Mouse (Mus musculus): ENCODE measurements at regions not wholly inside any gene's neighbourhood (a gene's known extent, or its start where the extent isn't known, plus 50 kb on each side); places are given as distances from the start of the nearest gene placed in this dataset.
A peak's percentile ranks its signal among the peaks of the same experiment; 100 is the strongest.

DNA sequence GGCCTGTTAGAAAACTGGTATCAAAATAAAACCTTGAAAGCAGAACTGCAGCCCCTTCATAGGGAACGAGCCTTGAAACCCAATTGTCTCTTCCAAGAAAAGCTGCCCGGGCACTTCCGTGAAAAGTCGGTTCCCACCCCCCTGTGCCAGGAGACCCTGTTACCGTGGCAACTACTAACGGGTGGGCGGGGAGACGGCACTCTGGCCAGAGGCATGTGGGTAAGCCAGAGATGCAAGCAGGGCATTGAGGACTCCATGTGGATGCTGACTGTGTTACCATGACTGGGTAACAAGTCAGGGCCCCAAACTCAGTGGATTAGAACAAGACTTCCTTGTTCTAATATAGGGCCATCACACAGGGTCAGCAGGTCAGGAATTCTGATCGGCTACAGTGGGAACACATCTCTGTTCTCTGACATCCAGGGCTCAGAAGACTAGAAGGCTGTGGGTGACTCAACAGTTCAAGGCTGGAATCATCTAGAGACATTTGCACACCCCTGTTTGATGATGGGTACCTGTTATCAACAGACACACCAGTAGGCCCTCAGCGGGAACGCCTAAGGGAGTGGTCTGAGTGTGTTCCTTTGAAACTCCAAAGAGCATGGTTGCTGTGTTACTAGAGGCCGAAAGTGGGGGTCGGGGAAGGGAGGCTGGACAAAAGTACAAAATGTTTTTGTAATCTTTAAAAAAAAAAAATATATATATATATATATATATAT lies 236.9 kb upstream of the Sdk2 start:
- Histone ChIP-seq H3K36me3 (ENCODE audit: control insufficient read depth, insufficient read depth, low read length) (no peaks in the 10 kb centered on the region), H3K4me1 (ENCODE audit: control insufficient read depth, insufficient read depth, low read length) (no peaks in the 10 kb centered on the region; the same call in 1 of the 2 replicates), H3K27me3 (ENCODE audit: control insufficient read depth, insufficient read depth, low read length) (no peaks in the 10 kb centered on the region), H3K4me3 (ENCODE audit: control insufficient read depth, low read depth, low read length) (peak overlapping the region; percentile 37), H3K27ac (ENCODE audit: control insufficient read depth, insufficient read depth, low read depth, low read length) (no peak overlapping the region)
- TF ChIP-seq CTCF (IDR thresholded peaks at IDR 0.05; ENCODE audit: control insufficient read depth, insufficient read depth, insufficient replicate concordance, low read depth, low read length), result no peak
- no peak for TF ChIP-seq POLR2A (IDR thresholded peaks at IDR 0.05; ENCODE audit: control insufficient read depth, low read depth, low read length)

DNA sequence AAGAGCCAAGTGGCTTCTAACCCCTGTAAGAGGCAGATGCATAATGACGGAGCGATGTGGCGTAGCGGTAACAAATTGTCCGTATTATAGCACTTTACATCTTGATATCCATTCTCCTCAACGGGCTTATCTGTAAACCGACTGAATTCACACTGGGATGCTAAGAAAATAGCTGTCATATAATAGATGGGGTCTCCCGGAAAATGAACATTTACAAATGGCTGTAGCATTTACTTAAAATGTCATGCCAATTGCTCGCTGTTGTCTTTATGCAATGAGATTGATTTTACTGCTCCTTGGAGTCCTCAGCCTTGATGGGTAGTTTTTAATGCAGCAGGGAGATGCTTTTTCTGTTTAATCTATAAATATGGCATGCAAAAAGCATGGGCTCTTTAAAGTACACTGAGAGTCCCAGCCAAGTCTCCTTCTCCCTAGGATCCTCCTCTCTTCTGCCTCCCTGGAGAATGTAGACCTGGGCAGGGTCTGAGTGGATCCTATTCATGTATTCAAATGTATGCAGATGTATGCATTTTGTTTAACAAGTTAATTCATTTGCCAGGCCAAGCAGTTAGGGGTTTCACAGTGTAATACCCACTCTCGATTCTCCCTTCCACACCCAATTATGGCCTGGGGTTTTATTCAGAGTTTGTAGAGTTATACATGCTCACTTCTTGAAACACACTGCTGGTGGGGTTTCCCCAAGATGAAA lies 233.9 kb upstream of the Sdk2 start:
- Histone ChIP-seq H3K4me1 (ENCODE audit: control insufficient read depth, insufficient read depth, low read length) (no peaks in the 10 kb centered on the region; the same call in 1 of the 2 replicates), H3K36me3 (ENCODE audit: control insufficient read depth, insufficient read depth, low read length) (no peaks in the 10 kb centered on the region), H3K4me3 (ENCODE audit: control insufficient read depth, low read depth, low read length) (no peak overlapping the region), H3K27ac (ENCODE audit: control insufficient read depth, insufficient read depth, low read depth, low read length) (no peak overlapping the region), H3K27me3 (ENCODE audit: control insufficient read depth, insufficient read depth, low read length) (no peaks in the 10 kb centered on the region)
- no peak for TF ChIP-seq POLR2A (IDR thresholded peaks at IDR 0.05; ENCODE audit: control insufficient read depth, low read depth, low read length)
- TF ChIP-seq CTCF (IDR thresholded peaks at IDR 0.05; ENCODE audit: control insufficient read depth, insufficient read depth, insufficient replicate concordance, low read depth, low read length), result no peak

DNA sequence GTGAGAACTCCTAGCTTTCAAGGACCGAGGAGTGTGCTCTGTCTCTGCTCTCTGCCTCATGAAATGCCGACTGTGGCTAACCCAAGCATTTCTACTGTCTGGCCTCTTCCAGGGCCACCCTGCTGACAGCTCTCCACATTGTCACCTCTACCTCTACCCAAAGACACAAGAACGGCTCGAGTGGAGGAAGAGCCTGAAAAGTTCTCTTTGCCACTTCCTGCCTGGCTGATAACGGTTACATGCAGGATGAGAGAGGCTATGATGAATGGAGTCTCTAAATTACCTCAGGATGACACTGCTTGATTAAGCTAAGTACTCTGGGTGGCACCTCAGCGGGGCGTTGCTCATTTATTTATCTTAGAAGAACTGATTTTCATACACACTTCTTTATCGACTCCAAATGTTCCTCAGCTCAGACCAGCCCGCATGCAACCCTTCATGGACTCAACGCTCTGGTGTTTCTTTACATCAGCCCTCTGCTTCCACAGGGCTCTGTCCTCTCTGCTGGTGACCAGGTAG lies 230.0 kb upstream of the Sdk2 start:
- no peaks in the 10 kb centered on the region for H3K4me1 ChIP-seq (ENCODE audit: control insufficient read depth, insufficient read depth, low read length)

DNA sequence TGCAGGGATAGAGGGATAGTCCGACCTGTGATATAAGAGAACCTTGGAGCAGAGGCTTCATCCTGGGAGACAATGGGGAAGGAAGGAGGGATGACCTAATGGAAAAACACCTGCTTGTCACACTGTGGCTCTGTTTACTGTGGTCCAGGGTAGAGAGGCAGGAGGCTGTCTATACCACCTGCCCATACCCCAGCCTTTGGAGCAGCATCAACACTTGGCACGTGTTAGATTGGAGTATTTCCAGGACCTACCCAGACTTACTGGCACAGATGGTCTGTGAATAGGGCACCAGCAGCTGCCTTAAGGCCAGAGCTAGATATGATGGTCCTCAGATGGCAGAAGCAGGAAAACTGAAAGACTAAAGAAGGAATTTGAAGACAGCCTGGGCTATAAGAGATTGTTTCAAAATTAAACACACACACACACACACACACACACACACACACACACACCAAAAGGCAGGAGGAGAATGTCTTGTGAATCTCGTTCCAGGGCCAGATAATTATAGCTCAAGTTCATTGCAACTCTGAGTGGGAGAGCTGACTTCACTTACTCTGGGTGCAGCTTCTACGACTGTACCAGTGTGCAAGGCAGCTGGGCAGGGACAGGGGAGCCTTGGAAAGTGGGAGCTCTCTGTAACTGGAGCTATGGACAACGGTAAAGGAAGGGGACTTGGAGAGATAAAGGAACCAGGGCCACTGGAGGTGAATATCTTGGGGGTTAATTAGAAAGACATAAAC lies 227.8 kb upstream of the Sdk2 start:
- TF ChIP-seq POLR2A (IDR thresholded peaks at IDR 0.05; ENCODE audit: control insufficient read depth, low read depth, low read length) (no peak), CTCF (IDR thresholded peaks at IDR 0.05; ENCODE audit: control insufficient read depth, insufficient read depth, insufficient replicate concordance, low read depth, low read length) (no peak)
- Histone ChIP-seq H3K4me3 (ENCODE audit: control insufficient read depth, low read depth, low read length) (no peak overlapping the region), H3K4me1 (ENCODE audit: control insufficient read depth, insufficient read depth, low read length) (no peaks in the 10 kb centered on the region)

More for the DNA sequence above, 230.0 kb upstream of the Sdk2 start:
- no peak for TF ChIP-seq CTCF (IDR thresholded peaks at IDR 0.05; ENCODE audit: control insufficient read depth, insufficient read depth, insufficient replicate concordance, low read depth, low read length)
- no peak for TF ChIP-seq POLR2A (IDR thresholded peaks at IDR 0.05; ENCODE audit: control insufficient read depth, low read depth, low read length)
- H3K4me3 ChIP-seq (ENCODE audit: control insufficient read depth, low read depth, low read length), result no peak overlapping the region
- H3K36me3 ChIP-seq (ENCODE audit: control insufficient read depth, insufficient read depth, low read length), result no peaks in the 10 kb centered on the region
- no peak overlapping the region for H3K27ac ChIP-seq (ENCODE audit: control insufficient read depth, insufficient read depth, low read depth, low read length)
- H3K27me3 ChIP-seq (ENCODE audit: control insufficient read depth, insufficient read depth, low read length), result no peaks in the 10 kb centered on the region

DNA sequence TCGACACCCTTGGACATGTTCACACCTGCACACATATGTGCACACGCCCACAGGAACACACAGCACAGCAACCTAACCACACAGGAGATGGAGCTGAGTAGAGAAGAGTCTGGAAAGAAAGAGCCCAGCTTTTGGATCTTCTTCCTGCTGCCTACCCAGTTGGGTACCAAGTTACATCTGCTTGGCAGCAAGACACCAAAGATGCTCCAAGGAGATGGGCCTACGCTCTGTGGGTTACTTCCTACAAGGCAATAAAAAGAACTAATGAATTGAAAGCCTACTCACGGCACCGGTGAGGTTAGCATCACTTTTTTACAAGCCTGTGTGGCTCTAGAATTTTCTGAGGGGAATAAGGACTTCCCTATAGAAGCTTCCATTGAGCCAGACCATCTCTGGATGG lies 224.4 kb upstream of the Sdk2 start:
- Histone ChIP-seq H3K36me3 (ENCODE audit: control insufficient read depth, insufficient read depth, low read length) (no peaks in the 10 kb centered on the region), H3K4me3 (ENCODE audit: control insufficient read depth, low read depth, low read length) (no peak overlapping the region), H3K27me3 (ENCODE audit: control insufficient read depth, insufficient read depth, low read length) (no peaks in the 10 kb centered on the region), H3K4me1 (ENCODE audit: control insufficient read depth, insufficient read depth, low read length) (no peaks in the 10 kb centered on the region), H3K27ac (ENCODE audit: control insufficient read depth, insufficient read depth, low read depth, low read length) (no peak overlapping the region)
- TF ChIP-seq CTCF (IDR thresholded peaks at IDR 0.05; ENCODE audit: control insufficient read depth, insufficient read depth, insufficient replicate concordance, low read depth, low read length) (no peak), POLR2A (IDR thresholded peaks at IDR 0.05; ENCODE audit: control insufficient read depth, low read depth, low read length) (no peak)

More for the DNA sequence above, 227.8 kb upstream of the Sdk2 start:
- Histone ChIP-seq H3K27ac (ENCODE audit: control insufficient read depth, insufficient read depth, low read depth, low read length) (no peak overlapping the region), H3K27me3 (ENCODE audit: control insufficient read depth, insufficient read depth, low read length) (no peaks in the 10 kb centered on the region), H3K36me3 (ENCODE audit: control insufficient read depth, insufficient read depth, low read length) (no peaks in the 10 kb centered on the region)

DNA sequence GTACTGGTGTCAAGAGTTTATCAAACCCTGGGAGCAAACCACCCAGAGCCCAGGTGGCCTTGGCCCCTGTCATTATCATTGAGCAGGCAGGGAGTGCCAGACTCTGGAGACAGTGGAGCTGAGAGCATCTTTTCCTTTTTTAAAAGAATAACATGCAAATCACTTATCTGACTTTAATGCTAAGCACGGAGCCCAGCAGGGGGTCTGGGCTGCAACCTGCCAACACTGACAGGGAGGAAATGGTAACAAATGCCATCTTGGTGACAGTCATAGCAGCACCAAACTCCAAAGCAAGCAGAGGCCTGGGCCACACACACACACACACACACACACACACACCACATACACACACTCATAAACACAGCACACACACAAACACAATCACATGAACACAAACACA lies 223.1 kb upstream of the Sdk2 start:
- Histone ChIP-seq H3K27ac (ENCODE audit: control insufficient read depth, insufficient read depth, low read depth, low read length) (no peak overlapping the region), H3K27me3 (ENCODE audit: control insufficient read depth, insufficient read depth, low read length) (no peaks in the 10 kb centered on the region), H3K4me1 (ENCODE audit: control insufficient read depth, insufficient read depth, low read length) (no peaks in the 10 kb centered on the region), H3K36me3 (ENCODE audit: control insufficient read depth, insufficient read depth, low read length) (no peaks in the 10 kb centered on the region), H3K4me3 (ENCODE audit: control insufficient read depth, low read depth, low read length) (no peak overlapping the region)
- TF ChIP-seq CTCF (IDR thresholded peaks at IDR 0.05; ENCODE audit: control insufficient read depth, insufficient read depth, insufficient replicate concordance, low read depth, low read length) (no peak), POLR2A (IDR thresholded peaks at IDR 0.05; ENCODE audit: control insufficient read depth, low read depth, low read length) (no peak)
